Mouse (Mus musculus): Measurements from ENCODE around the gene Padi6. TPM values are rescaled to one million over a fixed set of nuclear protein-coding genes. Genes with fewer than 3 reads are reported as not detected.

Padi6 gene
- polyA plus RNA-seq, 1 experiment from 2014 or later: not detected

DNA sequence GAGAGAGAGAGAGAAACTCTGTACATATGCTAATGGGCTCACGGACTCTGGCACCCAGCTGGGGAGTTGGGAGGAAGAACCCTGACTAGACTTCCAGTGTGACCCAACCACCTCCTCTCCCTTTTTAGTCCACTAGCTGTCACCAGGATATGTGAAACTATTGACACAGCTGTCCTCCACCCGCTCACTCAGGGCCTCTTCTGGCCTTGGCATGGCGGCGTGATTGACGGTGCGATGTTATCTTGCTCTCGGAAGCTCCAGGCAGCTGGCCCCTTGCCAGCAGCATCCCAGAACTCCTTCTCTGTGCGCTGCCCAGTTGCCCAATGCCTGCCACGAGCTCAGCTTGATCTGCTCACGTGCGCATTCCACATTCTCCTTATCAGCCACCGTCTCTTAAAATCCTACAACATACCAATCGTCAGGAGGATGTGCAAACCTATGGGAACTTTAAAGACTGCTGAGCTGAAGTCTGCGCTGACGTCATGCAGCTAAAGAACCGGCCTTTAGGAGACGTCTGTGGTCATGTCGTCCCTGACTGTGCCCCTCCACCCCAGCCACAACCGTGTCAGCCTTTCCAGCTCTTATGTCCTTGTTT is 37.5 kb upstream of the Padi6 start:
- no peaks in the 10 kb centered on the region for H3K27me3 ChIP-seq (replicated peaks; ENCODE audit: control insufficient read depth, insufficient read depth, low read length)
- no peaks in the 10 kb centered on the region for H3K4me1 ChIP-seq (replicated peaks; ENCODE audit: control insufficient read depth, insufficient read depth, low read length)
- H3K9ac ChIP-seq (replicated peaks; ENCODE audit: low read depth, low read length): no peak overlapping the region
- WGBS: 53% methylated on average over 19 of the region's 19 CpGs
- no peaks in the 10 kb centered on the region for H3K9me3 ChIP-seq (ENCODE audit: control insufficient read depth, low read length)
- no peak overlapping the region for H3K27ac ChIP-seq (ENCODE audit: low read length)
- no peak overlapping the region for H3K4me3 ChIP-seq (replicated peaks; ENCODE audit: low read length)
- H3K4me2 ChIP-seq (ENCODE audit: low read length): no peak overlapping the region
- ATAC-seq: no peak
- H3K36me3 ChIP-seq (ENCODE audit: control insufficient read depth, insufficient read depth): no peaks in the 10 kb centered on the region

DNA sequence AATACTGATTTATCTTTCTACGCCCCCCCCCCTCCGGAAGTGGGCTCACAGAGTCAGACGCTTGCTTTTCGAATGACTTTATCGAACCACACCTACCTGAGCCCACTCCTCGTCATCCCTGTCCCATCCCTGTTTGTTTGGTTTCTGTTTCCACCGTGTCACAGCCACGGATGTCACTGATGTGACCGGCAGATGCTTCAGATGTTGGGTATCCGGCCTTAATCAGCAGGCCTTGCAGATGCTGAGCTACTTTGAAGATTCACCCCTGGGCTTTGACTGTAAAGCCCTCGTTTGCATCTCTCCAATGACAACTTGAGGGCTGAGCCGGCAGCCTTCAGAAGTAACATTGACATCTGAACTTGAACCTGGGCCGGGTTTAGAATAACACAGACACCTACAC is 34.2 kb upstream of the Padi6 start:
- WGBS: 81% methylated on average over 13 of the region's 13 CpGs
- Histone ChIP-seq H3K27ac (ENCODE audit: low read length) (no peak overlapping the region), H3K27me3 (replicated peaks; ENCODE audit: control insufficient read depth, insufficient read depth, low read length) (no peaks in the 10 kb centered on the region)

DNA sequence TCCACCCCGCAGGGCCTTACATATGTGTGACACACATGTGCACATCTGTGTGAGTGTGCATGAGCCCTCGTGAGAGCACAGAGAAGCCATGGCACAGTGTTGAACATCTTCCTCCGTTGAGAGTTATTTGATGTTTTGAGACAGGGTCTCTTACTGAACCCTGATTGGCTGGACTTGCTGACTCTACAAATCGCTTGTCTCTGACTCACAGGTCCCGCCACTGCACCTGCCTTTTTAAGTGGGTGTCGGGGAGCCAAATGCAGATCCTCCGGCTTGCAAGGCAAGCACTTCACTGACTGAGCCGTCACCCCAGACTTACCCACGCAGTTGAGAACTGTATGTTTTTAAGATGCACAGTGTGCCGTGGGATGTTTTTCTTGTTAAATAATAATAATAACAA is 33.4 kb upstream of the Padi6 start:
- Histone ChIP-seq H3K4me2 (ENCODE audit: low read length) (no peak overlapping the region), H3K4me1 (replicated peaks; ENCODE audit: control insufficient read depth, insufficient read depth, low read length) (no peaks in the 10 kb centered on the region), H3K36me3 (ENCODE audit: control insufficient read depth, insufficient read depth) (no peaks in the 10 kb centered on the region), H3K9me3 (ENCODE audit: control insufficient read depth, low read length) (no peaks in the 10 kb centered on the region), H3K4me3 (replicated peaks; ENCODE audit: low read length) (no peak overlapping the region), H3K27me3 (replicated peaks; ENCODE audit: control insufficient read depth, insufficient read depth, low read length) (no peaks in the 10 kb centered on the region), H3K9ac (replicated peaks; ENCODE audit: low read depth, low read length) (no peak overlapping the region), H3K27ac (ENCODE audit: low read length) (no peak overlapping the region)
- no peak for ATAC-seq
- WGBS: 85% methylated on average over 10 of the region's 10 CpGs

More for the DNA sequence above, 34.2 kb upstream of the Padi6 start:
- no peak for ATAC-seq
- H3K36me3 ChIP-seq (ENCODE audit: control insufficient read depth, insufficient read depth): no peaks in the 10 kb centered on the region
- H3K9me3 ChIP-seq (ENCODE audit: control insufficient read depth, low read length): no peaks in the 10 kb centered on the region
- H3K4me1 ChIP-seq (replicated peaks; ENCODE audit: control insufficient read depth, insufficient read depth, low read length): no peaks in the 10 kb centered on the region
- H3K4me3 ChIP-seq (replicated peaks; ENCODE audit: low read length): no peak overlapping the region
- no peak overlapping the region for H3K4me2 ChIP-seq (ENCODE audit: low read length)
- H3K9ac ChIP-seq (replicated peaks; ENCODE audit: low read depth, low read length): no peak overlapping the region

DNA sequence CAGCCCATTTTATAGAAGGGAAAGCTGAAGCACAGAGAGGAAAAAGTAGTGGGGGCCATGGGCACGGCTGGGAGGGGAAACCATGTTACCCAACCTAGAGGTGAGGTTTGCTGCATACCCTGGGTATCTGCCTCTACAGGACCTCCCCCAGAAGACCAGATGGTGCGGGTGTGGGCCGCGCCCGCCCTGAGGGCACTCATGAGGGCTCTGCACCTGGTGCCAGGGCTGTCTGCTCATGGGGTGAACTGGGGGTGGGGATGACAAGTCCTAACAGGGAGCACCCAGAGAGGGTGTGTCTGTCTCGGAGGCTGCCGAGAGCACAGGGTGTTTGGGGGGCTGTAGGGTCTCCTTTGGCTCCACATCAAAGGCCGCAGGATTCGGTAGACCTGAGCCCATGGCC is 32.5 kb upstream of the Padi6 start:
- 88% methylated on average over 9 of the region's 9 CpGs for WGBS
- Histone ChIP-seq H3K4me3 (replicated peaks; ENCODE audit: low read length) (no peak overlapping the region), H3K27ac (ENCODE audit: low read length) (no peak overlapping the region), H3K36me3 (ENCODE audit: control insufficient read depth, insufficient read depth) (no peaks in the 10 kb centered on the region), H3K4me1 (replicated peaks; ENCODE audit: control insufficient read depth, insufficient read depth, low read length) (0 out of 2 replicates have a peak, but pooled peaks cover 3% of the 10 kb centered on the region), H3K4me2 (ENCODE audit: low read length) (no peak overlapping the region), H3K27me3 (replicated peaks; ENCODE audit: control insufficient read depth, insufficient read depth, low read length) (no peaks in the 10 kb centered on the region), H3K9ac (replicated peaks; ENCODE audit: low read depth, low read length) (no peak overlapping the region), H3K9me3 (ENCODE audit: control insufficient read depth, low read length) (no peaks in the 10 kb centered on the region)
- ATAC-seq: no peak

DNA sequence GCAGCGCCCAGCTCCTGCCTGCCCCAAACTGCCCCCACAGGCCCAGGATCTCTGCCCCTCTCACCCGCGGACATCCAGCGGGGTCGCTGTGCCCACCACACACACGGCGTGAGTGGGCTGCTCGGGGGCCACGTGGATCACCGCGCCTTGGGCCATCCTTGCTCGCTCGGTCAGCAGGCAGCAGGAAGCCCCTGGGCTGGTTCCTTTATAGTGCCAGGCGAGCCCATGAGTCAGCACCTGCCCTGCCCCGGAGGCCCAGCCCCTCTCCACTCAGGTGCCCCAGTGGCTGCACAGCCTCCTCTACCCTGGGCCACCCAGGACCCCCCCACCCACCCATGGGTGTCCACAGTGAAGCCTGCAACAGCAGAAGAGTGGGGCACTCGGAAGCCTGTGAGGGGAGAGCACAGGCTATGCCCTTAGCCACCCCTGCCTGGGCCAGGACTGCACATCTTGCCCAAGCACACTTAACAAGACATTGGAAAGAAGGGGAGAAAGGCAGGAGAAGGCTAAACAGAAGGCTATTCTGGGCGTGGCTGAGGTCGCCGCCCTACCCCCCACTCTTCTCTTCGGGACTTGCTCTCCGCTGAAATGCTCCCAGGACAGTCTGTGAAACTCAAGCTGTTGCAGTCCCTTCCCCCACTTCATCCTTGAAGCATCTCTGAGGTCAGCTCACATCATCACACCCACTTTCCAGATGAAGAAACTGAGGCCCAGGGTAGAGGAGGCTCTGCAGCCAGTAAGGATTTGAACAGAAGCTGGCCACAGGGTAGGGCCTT is 31.8 kb upstream of the Padi6 start, which contains the start of gene Padi4:
TSS of gene Padi4 (minus strand) at position 212 of the 776 bp plus-strand sequence.
- H3K4me3 ChIP-seq (replicated peaks; ENCODE audit: low read length): no peak within 1 kb of the TSS
- no peaks in the 10 kb centered on the region for H3K27me3 ChIP-seq (replicated peaks; ENCODE audit: control insufficient read depth, insufficient read depth, low read length)
- no peaks in the 10 kb centered on the region for H3K36me3 ChIP-seq (ENCODE audit: control insufficient read depth, insufficient read depth)
- no peak for ATAC-seq
- no peak within 1 kb of the TSS for H3K4me2 ChIP-seq (ENCODE audit: low read length)
- no peaks in the 10 kb centered on the region for H3K9me3 ChIP-seq (ENCODE audit: control insufficient read depth, low read length)
- no peak within 1 kb of the TSS for H3K27ac ChIP-seq (ENCODE audit: low read length)
- 0 out of 2 replicates have a peak, but pooled peaks cover 3% of the 10 kb centered on the region for H3K4me1 ChIP-seq (replicated peaks; ENCODE audit: control insufficient read depth, insufficient read depth, low read length)
- 91% methylated on average over 21 of the region's 21 CpGs for WGBS
- H3K9ac ChIP-seq (replicated peaks; ENCODE audit: low read depth, low read length): no peak within 1 kb of the TSS

DNA sequence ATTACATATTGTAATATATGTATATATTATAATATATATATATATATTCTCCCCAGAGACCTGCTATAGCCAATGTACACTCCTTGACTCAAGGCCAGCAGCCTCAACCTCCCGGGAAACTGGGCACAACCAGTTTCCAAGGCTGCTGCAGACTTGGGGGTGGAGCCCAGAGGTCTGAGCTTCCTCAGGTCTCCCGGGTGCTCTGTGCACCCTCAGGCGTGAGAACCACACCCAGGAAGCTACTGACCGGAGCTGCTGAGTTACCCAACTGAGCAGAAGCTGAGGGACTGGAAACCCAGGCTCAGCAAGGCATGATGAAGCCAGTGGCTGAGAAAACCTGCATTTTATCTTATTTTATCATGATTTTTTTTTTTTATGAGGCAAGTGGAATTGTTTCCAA is 28.6 kb upstream of the Padi6 start:
- Histone ChIP-seq H3K9ac (replicated peaks; ENCODE audit: low read depth, low read length) (no peak overlapping the region), H3K4me2 (ENCODE audit: low read length) (no peak overlapping the region), H3K27ac (ENCODE audit: low read length) (no peak overlapping the region), H3K9me3 (ENCODE audit: control insufficient read depth, low read length) (no peaks in the 10 kb centered on the region), H3K4me1 (replicated peaks; ENCODE audit: control insufficient read depth, insufficient read depth, low read length) (0 out of 2 replicates have a peak, but pooled peaks cover 3% of the 10 kb centered on the region), H3K4me3 (replicated peaks; ENCODE audit: low read length) (no peak overlapping the region), H3K36me3 (ENCODE audit: control insufficient read depth, insufficient read depth) (no peaks in the 10 kb centered on the region), H3K27me3 (replicated peaks; ENCODE audit: control insufficient read depth, insufficient read depth, low read length) (no peaks in the 10 kb centered on the region)
- ATAC-seq: no peak
- WGBS: 56% methylated on average over 4 of the region's 4 CpGs

DNA sequence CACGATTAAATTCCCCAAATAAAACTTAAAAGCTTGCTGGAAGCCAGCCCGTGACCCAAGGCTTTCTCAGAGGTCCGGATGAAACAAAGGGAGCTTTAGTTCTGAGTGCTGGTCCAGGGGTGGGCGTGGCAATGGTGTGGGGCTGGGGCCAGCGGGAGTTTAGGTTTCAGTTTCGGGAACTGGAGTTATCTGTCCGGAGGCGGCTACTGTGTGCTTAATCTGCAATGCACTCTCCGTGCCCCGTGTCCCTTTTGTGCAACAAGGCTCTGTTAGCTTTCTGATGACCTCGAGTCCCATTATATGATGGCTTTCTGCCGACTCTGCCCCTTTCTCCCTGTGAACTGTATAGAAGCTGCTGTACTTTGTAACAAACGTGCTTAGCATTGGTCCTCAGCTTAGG is 28.0 kb upstream of the Padi6 start:
- H3K27me3 ChIP-seq (replicated peaks; ENCODE audit: control insufficient read depth, insufficient read depth, low read length): no peaks in the 10 kb centered on the region
- no peaks in the 10 kb centered on the region for H3K36me3 ChIP-seq (ENCODE audit: control insufficient read depth, insufficient read depth)
- no peak overlapping the region for H3K27ac ChIP-seq (ENCODE audit: low read length)
- no peaks in the 10 kb centered on the region for H3K9me3 ChIP-seq (ENCODE audit: control insufficient read depth, low read length)
- ATAC-seq: no peak
- H3K4me1 ChIP-seq (replicated peaks; ENCODE audit: control insufficient read depth, insufficient read depth, low read length): 0 out of 2 replicates have a peak, but pooled peaks cover 3% of the 10 kb centered on the region
- peak overlapping the region; percentile 8; the same call in 1 of the 2 replicates for H3K4me3 ChIP-seq (replicated peaks; ENCODE audit: low read length)
- 8% methylated on average over 13 of the region's 13 CpGs for WGBS
- H3K4me2 ChIP-seq (ENCODE audit: low read length): peak overlapping the region; percentile 34
- no peak overlapping the region for H3K9ac ChIP-seq (replicated peaks; ENCODE audit: low read depth, low read length)

DNA sequence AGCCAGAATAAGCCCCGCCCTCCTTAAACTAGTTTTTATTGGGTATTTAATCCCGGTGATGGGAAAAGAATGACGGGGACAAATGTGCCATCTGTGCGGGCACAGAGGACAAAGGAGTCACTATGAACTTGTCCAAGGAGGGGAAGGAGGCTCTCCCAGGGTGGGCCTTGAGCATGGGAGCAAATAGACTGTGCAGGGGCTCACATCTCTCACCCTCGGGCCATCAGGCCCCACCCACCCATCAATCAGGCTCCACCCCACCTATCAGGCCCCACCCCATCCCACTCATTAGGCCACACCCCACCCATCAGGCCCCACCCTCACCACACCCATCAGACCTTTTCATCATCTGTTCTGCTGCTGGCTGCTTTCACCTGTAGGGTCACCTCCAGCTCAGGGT is 26.5 kb upstream of the Padi6 start:
- H3K27ac ChIP-seq (ENCODE audit: low read length): no peak overlapping the region
- no peak overlapping the region for H3K4me3 ChIP-seq (replicated peaks; ENCODE audit: low read length)
- no peaks in the 10 kb centered on the region for H3K27me3 ChIP-seq (replicated peaks; ENCODE audit: control insufficient read depth, insufficient read depth, low read length)
- WGBS: 87% methylated on average over 5 of the region's 5 CpGs
- H3K9me3 ChIP-seq (ENCODE audit: control insufficient read depth, low read length): no peaks in the 10 kb centered on the region
- H3K4me2 ChIP-seq (ENCODE audit: low read length): no peak overlapping the region
- 0 out of 2 replicates have a peak, but pooled peaks cover 3% of the 10 kb centered on the region for H3K4me1 ChIP-seq (replicated peaks; ENCODE audit: control insufficient read depth, insufficient read depth, low read length)
- ATAC-seq: no peak
- no peaks in the 10 kb centered on the region for H3K36me3 ChIP-seq (ENCODE audit: control insufficient read depth, insufficient read depth)
- no peak overlapping the region for H3K9ac ChIP-seq (replicated peaks; ENCODE audit: low read depth, low read length)

DNA sequence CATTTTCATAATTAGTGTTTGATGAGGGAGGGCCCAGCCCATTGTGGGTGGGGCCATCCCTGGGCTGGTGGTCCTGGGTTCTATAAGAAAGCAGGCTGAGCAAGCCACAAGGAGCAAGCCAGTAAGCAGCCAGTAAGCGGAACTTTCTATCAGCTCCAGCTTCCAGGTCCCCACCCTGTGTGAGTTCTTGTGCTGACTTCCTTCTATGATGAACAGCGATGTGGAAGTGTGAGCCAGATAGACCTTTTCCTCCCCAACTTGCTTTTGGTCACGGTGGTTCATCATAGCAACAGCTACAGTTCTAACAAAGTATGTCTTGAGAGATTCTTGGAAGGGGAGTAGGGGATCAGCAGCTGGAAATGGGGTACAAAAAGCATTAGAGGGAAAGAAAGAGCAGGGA is 23.5 kb upstream of the Padi6 start:
- 84% methylated on average over 3 of the region's 3 CpGs for WGBS

More for the DNA sequence above, 23.5 kb upstream of the Padi6 start:
- Histone ChIP-seq H3K9ac (replicated peaks; ENCODE audit: low read depth, low read length) (no peak overlapping the region), H3K4me3 (replicated peaks; ENCODE audit: low read length) (no peak overlapping the region), H3K4me1 (replicated peaks; ENCODE audit: control insufficient read depth, insufficient read depth, low read length) (0 out of 2 replicates have a peak, but pooled peaks cover 3% of the 10 kb centered on the region), H3K4me2 (ENCODE audit: low read length) (no peak overlapping the region), H3K27ac (ENCODE audit: low read length) (no peak overlapping the region), H3K27me3 (replicated peaks; ENCODE audit: control insufficient read depth, insufficient read depth, low read length) (no peaks in the 10 kb centered on the region), H3K36me3 (ENCODE audit: control insufficient read depth, insufficient read depth) (no peaks in the 10 kb centered on the region), H3K9me3 (ENCODE audit: control insufficient read depth, low read length) (no peaks in the 10 kb centered on the region)
- no peak for ATAC-seq

Measured in forebrain, embryonic 16.5 days (tissue).